Mouse (Mus musculus) heart, adult 11 months (tissue): ENCODE results near the gene Adora2a.

ENCODE experiments used
- DNase-seq: peaks from one replicate; pipeline ENCODE4 v3.0.0; 2022

Adora2a gene

DNA sequence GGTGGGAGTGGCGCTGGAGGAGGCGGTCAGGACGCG is at the start of gene Adora2a:
Gene Adora2a (plus strand): TSS at position 6 of the 36 bp plus-strand sequence.
- no peak for DNase-seq

- peak; percentile 94 for DNase-seq
Observed at GRCm38 (mm10) chr10:75273020-75273419, 43.7 kb upstream of the Adora2a start.

- DNase-seq = peak; percentile 83
Observed at GRCm38 (mm10) chr10:75276427-75277013, 40.2 kb upstream of the Adora2a start.

DNA sequence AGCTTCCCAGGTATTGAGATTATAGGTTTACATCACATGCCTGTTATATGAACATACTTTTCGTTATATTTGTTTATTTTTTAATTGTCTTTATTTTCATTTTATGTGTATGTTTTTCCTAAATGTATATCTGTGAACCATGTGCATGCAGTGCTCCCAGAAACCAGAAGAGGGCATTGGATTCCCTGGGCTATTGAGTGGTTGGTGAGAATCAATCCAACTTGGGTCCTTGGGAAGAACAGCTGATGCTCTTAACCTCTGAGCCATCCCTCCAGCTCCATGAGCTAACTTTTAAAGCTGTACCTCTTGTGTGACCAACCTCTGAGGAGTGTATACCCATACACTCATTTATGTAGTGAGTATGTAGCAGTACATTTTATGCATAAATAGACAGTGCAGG is 39.2 kb upstream of the Adora2a start:
- DNase-seq = peak; percentile 81

- peak; percentile 96 for DNase-seq
Observed at GRCm38 (mm10) chr10:75282648-75283047, 34.0 kb upstream of the Adora2a start.

- DNase-seq = peak; percentile 60
Observed at GRCm38 (mm10) chr10:75283821-75284220, 32.9 kb upstream of the Adora2a start.

DNA sequence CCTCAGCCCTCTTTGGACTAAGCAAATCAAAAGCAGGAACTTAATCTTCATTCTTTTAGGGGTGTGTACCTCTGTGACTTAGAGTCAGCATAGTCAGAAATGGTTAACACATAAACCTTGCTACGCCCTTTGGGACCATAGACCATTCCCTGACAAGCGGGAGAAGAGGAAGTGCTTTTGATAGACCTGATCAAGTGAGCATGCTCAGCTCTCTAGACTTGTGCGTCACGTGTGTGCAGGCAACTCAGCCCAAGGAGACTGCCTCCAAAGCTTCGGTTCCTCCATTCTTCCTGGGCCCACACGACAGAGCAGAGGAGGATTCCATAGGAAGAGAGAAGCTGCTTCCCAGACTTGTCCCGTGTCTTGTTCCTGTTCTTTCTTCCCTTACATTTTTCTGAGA is 28.1 kb upstream of the Adora2a start:
- DNase-seq = peak; percentile 95

DNA sequence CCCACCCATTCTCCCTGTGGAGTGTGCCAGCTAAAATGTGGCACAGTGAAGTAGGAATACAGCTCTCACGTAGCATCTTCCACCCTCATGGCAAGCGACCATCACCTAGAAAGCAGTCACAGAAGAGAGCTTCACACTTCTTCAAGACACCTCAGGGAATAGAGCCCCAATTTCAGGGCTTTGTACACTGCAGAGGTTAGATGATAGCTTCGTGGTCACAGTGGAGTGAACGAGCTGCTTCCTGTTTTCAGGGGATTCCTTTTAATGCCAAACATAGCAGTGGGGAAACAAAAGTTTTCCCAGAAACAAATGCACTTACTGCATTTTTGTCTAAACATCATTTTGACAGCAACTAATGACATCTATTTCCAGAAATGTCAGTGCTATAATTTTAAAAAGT is 27.3 kb upstream of the Adora2a start:
- DNase-seq = peak; percentile 83

- DNase-seq = peak; percentile 73
Observed at GRCm38 (mm10) chr10:75290650-75291049, 26.0 kb upstream of the Adora2a start.

DNA sequence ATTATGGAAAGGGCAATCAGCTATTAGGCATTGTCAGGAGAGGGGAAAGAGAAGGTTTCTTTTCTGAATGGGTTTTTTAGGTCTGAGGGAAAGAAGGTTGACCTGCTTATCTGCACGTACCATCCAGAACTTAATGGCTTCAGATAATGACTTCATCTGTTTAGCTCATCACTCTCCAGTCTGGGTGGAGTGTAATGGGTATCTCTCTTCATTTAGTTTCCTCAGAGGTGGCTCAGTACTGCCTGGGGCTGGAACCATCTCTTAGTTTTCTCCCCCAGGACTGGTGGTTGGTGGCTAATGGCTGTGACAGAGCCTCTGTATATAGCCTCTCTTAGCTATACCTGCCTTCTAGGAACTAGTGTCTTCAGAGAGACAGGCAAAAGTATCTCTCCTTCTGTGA is 25.3 kb upstream of the Adora2a start:
- DNase-seq = peak; percentile 79

DNA sequence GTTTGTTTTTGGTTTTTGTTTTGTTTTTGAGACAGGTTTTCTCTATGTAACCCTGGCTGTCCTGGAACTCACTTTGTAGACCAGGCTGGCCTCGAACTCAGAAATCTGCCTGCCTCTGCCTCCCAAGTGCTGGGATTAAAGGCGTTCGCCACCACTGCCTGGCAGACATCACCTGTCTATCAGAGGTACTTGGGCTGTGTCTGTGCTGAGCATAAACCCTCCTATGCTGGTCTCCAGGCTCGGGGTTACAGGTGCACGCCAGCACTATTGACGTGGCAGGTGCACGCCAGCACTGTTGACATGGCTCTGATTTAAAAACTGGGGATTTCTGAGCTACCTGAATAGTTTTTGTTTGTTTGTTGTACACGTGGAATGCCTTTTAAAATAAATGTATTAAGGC is 24.5 kb upstream of the Adora2a start:
- peak; percentile 85 for DNase-seq

DNA sequence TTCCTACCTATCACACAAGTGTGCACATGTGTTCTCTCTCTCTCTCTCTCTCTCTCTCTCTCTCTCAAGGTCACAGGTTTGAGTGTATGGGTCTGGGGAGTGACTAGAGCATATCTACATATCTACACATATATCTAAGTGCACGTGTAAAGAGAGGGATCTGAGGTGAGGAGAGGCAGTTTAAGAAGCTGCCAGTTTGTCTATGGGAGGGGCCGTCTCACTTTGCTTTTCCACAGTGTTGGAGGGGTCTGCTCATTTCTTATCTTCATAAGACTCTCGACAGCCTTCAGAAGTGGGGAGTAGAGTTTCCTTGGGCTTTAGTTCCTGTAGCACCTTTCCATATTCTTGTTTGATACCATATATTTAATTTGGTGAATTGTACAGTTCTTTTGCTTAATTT is 23.4 kb upstream of the Adora2a start:
- DNase-seq = peak; percentile 57

DNA sequence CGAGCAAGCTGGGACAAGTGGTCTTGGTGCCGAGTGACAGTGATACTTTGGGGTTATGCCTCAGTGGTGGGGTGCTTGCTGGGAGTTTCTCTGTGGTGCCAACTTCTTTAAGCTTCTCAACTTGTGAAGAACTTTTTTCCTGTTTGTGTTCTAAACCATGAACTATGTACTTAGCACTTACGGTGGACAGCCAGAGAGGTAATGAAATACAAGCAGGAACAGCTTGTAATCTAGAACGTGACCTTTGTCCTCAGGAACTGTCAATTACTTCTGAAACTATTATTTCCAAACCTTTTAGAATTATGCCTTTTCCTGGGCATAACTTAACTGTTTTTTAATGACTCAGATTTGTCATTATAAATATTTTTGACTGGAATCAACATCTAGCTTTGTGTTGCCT is 22.3 kb upstream of the Adora2a start:
- DNase-seq = peak; percentile 48

GRCm38 (mm10) chr10:75294926-75295325 is 21.8 kb upstream of the Adora2a start:
- peak; percentile 93 for DNase-seq

- DNase-seq = peak; percentile 68
Observed at GRCm38 (mm10) chr10:75298608-75299007, 18.1 kb upstream of the Adora2a start.

GRCm38 (mm10) chr10:75299785-75300418 is 16.8 kb upstream of the Adora2a start:
- DNase-seq = peak; percentile 96

GRCm38 (mm10) chr10:75301195-75301806 is 15.4 kb upstream of the Adora2a start:
- DNase-seq = peak; percentile 90

DNA sequence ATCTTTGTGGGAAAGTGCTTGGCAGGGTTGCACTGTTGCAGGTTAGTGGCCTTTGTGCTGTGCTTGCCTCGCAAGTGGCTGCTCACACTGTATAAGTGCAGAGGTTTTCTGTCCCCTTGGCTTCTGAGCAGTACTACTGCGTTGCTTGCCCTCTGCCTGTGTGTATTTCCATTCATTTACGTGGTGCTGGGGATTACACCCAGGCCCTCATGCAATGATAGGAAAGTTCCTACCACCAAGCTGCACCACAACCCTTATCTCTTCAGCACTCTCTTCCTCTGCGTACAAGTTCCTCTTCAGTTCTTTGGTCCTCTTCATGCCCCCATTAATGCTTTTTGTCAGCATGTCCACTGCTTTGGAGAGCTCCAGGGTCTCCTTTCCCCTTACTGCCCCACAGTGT is 14.7 kb upstream of the Adora2a start:
- DNase-seq = peak; percentile 73

DNA sequence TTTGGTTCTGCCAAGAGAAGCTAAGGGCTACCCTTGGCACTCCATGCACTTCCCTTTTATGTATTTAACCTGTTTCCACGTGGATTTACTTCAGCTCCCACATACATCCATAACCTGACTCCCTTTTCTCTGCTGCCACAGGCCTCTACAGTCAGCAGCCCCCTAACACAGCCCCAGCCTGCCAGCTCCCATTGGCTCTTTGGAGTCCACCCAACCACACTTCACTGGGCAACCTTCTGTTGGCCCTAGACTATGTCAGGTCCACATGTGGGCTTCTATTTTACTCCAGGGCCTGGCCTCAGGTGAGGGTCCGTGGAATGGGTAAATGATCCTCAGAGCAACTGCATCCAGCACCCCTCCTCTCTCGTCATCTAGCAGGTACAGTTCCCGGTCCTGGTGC is 14.1 kb upstream of the Adora2a start:
- no peak for DNase-seq

- no peak for DNase-seq
Observed at GRCm38 (mm10) chr10:75303324-75304048, 13.2 kb upstream of the Adora2a start.

DNA sequence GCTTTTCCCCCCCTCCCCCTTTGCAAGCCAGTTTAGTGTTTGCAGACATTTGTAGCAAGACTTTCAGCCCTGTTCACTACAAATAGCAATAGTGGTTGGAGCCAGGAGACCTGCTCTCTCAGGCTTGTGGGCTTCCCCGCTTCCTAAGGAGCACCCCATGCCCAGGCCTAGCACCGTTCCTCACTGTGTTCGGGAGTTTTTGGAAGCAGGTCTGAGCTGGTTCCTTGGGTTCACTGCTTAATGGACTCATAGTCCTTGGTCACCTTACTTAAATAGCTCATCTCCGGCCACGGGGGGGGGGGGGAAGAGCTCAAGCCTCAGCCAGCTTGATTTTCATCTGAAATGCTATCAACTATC is 12.7 kb upstream of the Adora2a start:
- no peak for DNase-seq

DNA sequence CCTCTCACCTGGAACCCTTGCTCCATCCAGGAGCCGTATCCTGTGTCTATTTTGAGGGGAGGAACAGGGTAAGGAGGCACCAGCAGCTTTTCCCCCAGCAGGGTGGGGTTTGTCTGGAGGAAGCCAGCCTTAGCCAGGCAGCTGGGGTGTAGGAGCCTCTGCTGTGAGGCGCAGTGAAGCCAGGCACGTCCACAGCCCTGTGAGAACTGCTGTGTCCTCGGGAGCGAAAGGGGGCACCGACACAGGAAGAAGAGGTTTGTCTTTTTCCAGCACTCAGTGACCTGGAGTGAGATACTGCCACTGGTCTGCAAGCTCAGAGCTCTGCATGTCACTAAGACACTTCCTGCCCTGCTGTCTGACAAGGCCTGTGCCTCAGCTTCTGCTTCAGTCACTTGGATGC is 12.3 kb upstream of the Adora2a start:
- DNase-seq = peak; percentile 97

- no peak for DNase-seq
Observed at GRCm38 (mm10) chr10:75307130-75307529, 9.5 kb upstream of the Adora2a start.

DNA sequence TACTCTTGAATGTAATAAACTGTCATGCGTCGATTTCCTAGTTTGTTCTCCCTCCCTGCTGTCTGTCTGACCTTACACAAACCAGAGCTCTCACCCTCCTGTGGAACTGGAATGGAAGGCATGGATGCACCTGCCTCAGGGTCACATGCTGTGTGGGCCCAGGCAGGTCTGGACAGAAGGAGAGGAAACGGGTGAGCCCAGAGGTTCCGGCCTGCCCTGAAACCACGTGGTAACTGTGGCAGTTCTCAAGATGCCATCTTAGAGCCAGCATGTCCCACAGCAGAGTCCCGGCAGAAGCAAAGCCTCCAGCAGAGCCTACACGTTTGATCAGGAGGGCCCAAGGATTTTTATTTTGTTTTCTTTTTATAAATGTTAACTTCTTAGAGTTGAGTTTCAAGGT is 4.3 kb upstream of the Adora2a start:
- DNase-seq = no peak
